8 mouse cellular contexts compared by ENCODE assay signal in genomic region chr6:47595696-47596095, GRCm38 (mm10). TPM values are rescaled to one million over a fixed set of nuclear protein-coding genes. Genes with fewer than 3 reads are reported as not detected.
DNase-seq lines count a peak whose midpoint lies in the region; ATAC-seq lines count a peak whose summit lies in the region.

No protein-coding gene starts in this region.

- ATAC-seq in forebrain, embryonic 15.5 days (replicated peaks), result no peak
- no peak for ATAC-seq in liver, embryonic 16.5 days (ENCODE audit: low read depth)

- no peaks in the 10 kb centered on the region for H3K36me3 ChIP-seq in heart, embryonic 10.5 days
- H3K36me3 ChIP-seq in forebrain, embryonic 15.5 days, result no peaks in the 10 kb centered on the region
- no peaks in the 10 kb centered on the region for H3K36me3 ChIP-seq in liver, embryonic 16.5 days (ENCODE audit: control insufficient read depth, insufficient read depth)

- peak overlapping the region; percentile 100 for H3K27ac ChIP-seq in heart, embryonic 10.5 days
- H3K27ac ChIP-seq in forebrain, embryonic 15.5 days (replicated peaks), result peak overlapping the region; percentile 99
- H3K27ac ChIP-seq in liver, embryonic 16.5 days (ENCODE audit: low read length), result peak overlapping the region; percentile 96

- no peaks in the 10 kb centered on the region for H3K9me3 ChIP-seq in heart, embryonic 10.5 days
- H3K9me3 ChIP-seq in forebrain, embryonic 15.5 days, result no peaks in the 10 kb centered on the region
- H3K9me3 ChIP-seq in liver, embryonic 16.5 days (replicated peaks; ENCODE audit: control insufficient read depth, low read length), result no peaks in the 10 kb centered on the region

- WGBS in heart, embryonic 10.5 days, result 5% methylated on average over 6 of the region's 6 CpGs
- 1% methylated on average over 6 of the region's 6 CpGs for WGBS in forebrain, embryonic 15.5 days
- WGBS in liver, embryonic 16.5 days (ENCODE audit: insufficient replicate concordance), result under 1% methylated on average over 6 of the region's 6 CpGs

- no peaks in the 10 kb centered on the region for H3K27me3 ChIP-seq in heart, embryonic 10.5 days (ENCODE audit: insufficient read depth, poor library complexity, severe bottlenecking)
- no peaks in the 10 kb centered on the region for H3K27me3 ChIP-seq in forebrain, embryonic 15.5 days
- no peaks in the 10 kb centered on the region for H3K27me3 ChIP-seq in liver, embryonic 16.5 days (ENCODE audit: control insufficient read depth, insufficient read depth, low read depth, low read length)

- H3K4me2 ChIP-seq in forebrain, embryonic 15.5 days (replicated peaks), result peak overlapping the region; percentile 82
- H3K4me2 ChIP-seq in liver, embryonic 16.5 days (ENCODE audit: low read depth, low read length), result peak overlapping the region; percentile 89

- H3K4me1 ChIP-seq in heart, embryonic 10.5 days, result peaks cover 3% of the 10 kb centered on the region; the same call in 1 of the 2 replicates
- H3K4me1 ChIP-seq in forebrain, embryonic 15.5 days, result peaks cover 26% of the 10 kb centered on the region
- peaks cover 5% of the 10 kb centered on the region for H3K4me1 ChIP-seq in liver, embryonic 16.5 days (ENCODE audit: control insufficient read depth, low read depth, low read length)

- H3K9ac ChIP-seq in forebrain, embryonic 15.5 days (replicated peaks), result peak overlapping the region; percentile 96
- H3K9ac ChIP-seq in liver, embryonic 16.5 days (ENCODE audit: low read depth, low read length), result peak overlapping the region; percentile 100

- no peak for DNase-seq in heart, embryonic 10.5 days (ENCODE audit: low spot score)
- no peak for DNase-seq in heart, adult 11 months
- DNase-seq in thymus, postnatal 4 days, result peak; percentile 43
- no peak for DNase-seq in thymus, postnatal 25 days
- DNase-seq in gastrocnemius, postnatal 25 days, result no peak
- DNase-seq in left cerebral cortex, adult 9 months (ENCODE audit: low spot score in 2 of 2), result no peak

- peak overlapping the region; percentile 81 for H3K4me3 ChIP-seq in heart, embryonic 10.5 days
- H3K4me3 ChIP-seq in forebrain, embryonic 15.5 days, result peak overlapping the region; percentile 79
- peak overlapping the region; percentile 100 for H3K4me3 ChIP-seq in liver, embryonic 16.5 days (ENCODE audit: low read depth, low read length)

RNA-seq across cellular contexts. Expression of gene Ezh2, which starts 0.6 kb away (rescaled TPM):
- polyA plus RNA-seq in heart, embryonic 10.5 days (2016; fragmentation: Nextera tagmentation; extraction: Ambion mirVana), result 68.1 and 111 TPM in 2 replicates
- 156 and 165 TPM in 2 replicates for polyA plus RNA-seq in forebrain, embryonic 15.5 days (2015; fragmentation: Nextera tagmentation; extraction: Ambion mirVana)
- polyA plus RNA-seq in liver, embryonic 16.5 days (2015; fragmentation: Nextera tagmentation; extraction: Ambion mirVana), result 42.3 and 48.2 TPM in 2 replicates
- total RNA-seq in gastrocnemius, postnatal 25 days (2021), result 1 to 10 TPM; 6.7 to 7.5 TPM
